Mouse (Mus musculus): ENCODE results near the gene Thbs2. TPM values are rescaled to one million over a fixed set of nuclear protein-coding genes. Genes with fewer than 3 reads are reported as not detected.

The Thbs2 gene
- 0.51 and 0.69 TPM in 2 replicates for polyA plus RNA-seq (2012; rRNA removed)

DNA sequence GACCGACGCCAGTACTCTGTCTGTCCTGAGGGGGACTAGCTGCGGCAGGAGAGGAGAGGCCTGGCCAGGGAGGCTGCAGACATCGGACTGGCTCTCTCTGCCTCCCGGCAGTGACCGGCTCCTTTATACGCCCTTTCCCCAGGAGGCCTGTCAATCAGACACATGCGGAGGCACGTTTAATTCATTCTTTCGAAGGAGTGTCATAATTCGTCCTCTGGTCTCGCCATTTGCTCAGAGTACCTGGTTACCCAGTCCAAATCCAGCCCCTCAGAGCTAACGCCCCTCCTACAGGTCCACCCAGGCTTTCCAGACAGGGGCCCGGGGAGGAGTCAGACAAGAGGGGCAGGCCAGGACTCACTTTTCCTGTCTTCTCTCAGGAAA, at the start of gene Thbs2:
Gene Thbs2 (minus strand): TSS at position 242 of the 381 bp plus-strand sequence.
- H3K4me1 ChIP-seq (ENCODE audit: control insufficient read depth, insufficient read depth, low read length): no peaks in the 10 kb centered on the region
- H3K27me3 ChIP-seq (ENCODE audit: control insufficient read depth, insufficient read depth, low read length): no peaks in the 10 kb centered on the region
- H3K36me3 ChIP-seq (ENCODE audit: control insufficient read depth, insufficient read depth, low read length): no peaks in the 10 kb centered on the region
- no peak within 1 kb of the TSS for H3K27ac ChIP-seq (ENCODE audit: control insufficient read depth, insufficient read depth, low read depth, low read length)
- TF ChIP-seq POLR2A (IDR thresholded peaks at IDR 0.05; ENCODE audit: control insufficient read depth, low read depth, low read length): no peak
- TF ChIP-seq CTCF (IDR thresholded peaks at IDR 0.05; ENCODE audit: control insufficient read depth, insufficient read depth, insufficient replicate concordance, low read depth, low read length): no peak
- 0 out of 2 replicates have a peak within 1 kb of the TSS, but pooled peaks have one; percentile 3 for H3K4me3 ChIP-seq (ENCODE audit: control insufficient read depth, low read depth, low read length)

DNA sequence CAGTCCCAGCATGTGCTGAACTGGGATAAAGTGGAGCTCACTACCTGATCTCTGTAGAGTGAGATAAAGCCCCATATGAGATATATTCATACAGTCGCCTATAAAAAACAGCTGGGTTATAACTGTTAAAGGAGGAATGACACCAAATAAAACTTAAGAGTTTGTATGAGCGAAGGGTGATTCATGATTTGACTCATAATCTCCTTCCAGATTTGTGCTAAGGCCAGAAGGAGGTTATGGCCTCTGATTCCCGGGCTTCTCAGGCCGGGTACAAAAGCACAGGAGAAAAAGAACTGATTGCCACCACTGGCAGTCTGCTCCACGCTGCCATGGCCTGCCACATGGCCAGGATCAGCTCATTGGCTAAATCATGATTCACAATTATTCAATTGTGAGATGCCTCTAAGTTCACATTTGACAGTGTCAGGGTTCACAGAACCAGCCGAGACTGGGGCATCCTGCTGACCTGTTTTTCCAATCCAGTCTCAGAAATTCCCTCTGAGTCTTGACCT, 41.5 kb upstream of the Thbs2 start:
- Histone ChIP-seq H3K4me1 (ENCODE audit: control insufficient read depth, insufficient read depth, low read length) (no peaks in the 10 kb centered on the region), H3K27me3 (ENCODE audit: control insufficient read depth, insufficient read depth, low read length) (no peaks in the 10 kb centered on the region), H3K36me3 (ENCODE audit: control insufficient read depth, insufficient read depth, low read length) (no peaks in the 10 kb centered on the region), H3K27ac (ENCODE audit: control insufficient read depth, insufficient read depth, low read depth, low read length) (no peak overlapping the region), H3K4me3 (ENCODE audit: control insufficient read depth, low read depth, low read length) (no peak overlapping the region)
- TF ChIP-seq POLR2A (IDR thresholded peaks at IDR 0.05; ENCODE audit: control insufficient read depth, low read depth, low read length): no peak
- TF ChIP-seq CTCF (IDR thresholded peaks at IDR 0.05; ENCODE audit: control insufficient read depth, insufficient read depth, insufficient replicate concordance, low read depth, low read length): no peak

DNA sequence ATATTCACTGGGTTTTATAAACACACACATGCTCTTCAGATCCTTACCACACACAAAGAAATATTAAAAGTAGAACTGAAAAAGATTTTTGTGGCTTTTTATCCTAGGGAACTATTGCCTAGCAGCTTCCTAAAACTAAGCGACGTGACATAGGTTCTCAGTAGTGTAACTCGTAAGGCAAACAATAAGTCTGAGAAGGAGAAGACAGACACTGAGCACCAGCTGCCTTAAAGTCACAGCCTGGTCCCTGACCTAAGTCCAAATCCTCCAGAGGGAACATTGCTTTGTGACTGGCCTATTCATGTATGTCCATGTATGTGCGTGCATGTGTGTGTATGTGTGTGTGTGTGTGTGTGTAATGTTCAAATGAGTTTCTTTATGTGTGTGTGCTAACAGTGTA, 40.3 kb upstream of the Thbs2 start:
- Histone ChIP-seq H3K27me3 (ENCODE audit: control insufficient read depth, insufficient read depth, low read length) (no peaks in the 10 kb centered on the region), H3K36me3 (ENCODE audit: control insufficient read depth, insufficient read depth, low read length) (no peaks in the 10 kb centered on the region), H3K27ac (ENCODE audit: control insufficient read depth, insufficient read depth, low read depth, low read length) (no peak overlapping the region), H3K4me3 (ENCODE audit: control insufficient read depth, low read depth, low read length) (no peak overlapping the region), H3K4me1 (ENCODE audit: control insufficient read depth, insufficient read depth, low read length) (no peaks in the 10 kb centered on the region)
- TF ChIP-seq POLR2A (IDR thresholded peaks at IDR 0.05; ENCODE audit: control insufficient read depth, low read depth, low read length): no peak
- no peak for TF ChIP-seq CTCF (IDR thresholded peaks at IDR 0.05; ENCODE audit: control insufficient read depth, insufficient read depth, insufficient replicate concordance, low read depth, low read length)

DNA sequence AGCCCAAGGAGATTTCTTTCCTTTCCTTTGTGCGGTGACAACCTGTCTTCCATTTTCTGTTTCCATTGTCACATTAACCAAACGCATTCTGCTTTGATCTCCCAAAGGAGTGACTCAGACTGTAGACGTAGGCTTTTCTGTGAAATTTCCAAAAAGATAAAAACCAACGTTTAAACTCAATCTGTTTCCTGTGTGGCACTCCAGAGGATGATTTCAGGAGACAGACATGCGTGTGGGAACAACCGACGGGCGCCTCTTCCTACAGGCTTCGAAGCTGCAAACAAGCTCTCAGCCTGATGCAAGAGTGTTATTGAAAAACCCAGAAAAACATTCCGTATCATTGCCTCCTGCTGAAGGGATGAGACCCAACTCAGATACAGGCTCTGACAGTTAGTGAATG, 39.9 kb upstream of the Thbs2 start:
- Histone ChIP-seq H3K4me3 (ENCODE audit: control insufficient read depth, low read depth, low read length) (no peak overlapping the region), H3K27me3 (ENCODE audit: control insufficient read depth, insufficient read depth, low read length) (no peaks in the 10 kb centered on the region), H3K4me1 (ENCODE audit: control insufficient read depth, insufficient read depth, low read length) (no peaks in the 10 kb centered on the region), H3K27ac (ENCODE audit: control insufficient read depth, insufficient read depth, low read depth, low read length) (no peak overlapping the region), H3K36me3 (ENCODE audit: control insufficient read depth, insufficient read depth, low read length) (no peaks in the 10 kb centered on the region)
- TF ChIP-seq POLR2A (IDR thresholded peaks at IDR 0.05; ENCODE audit: control insufficient read depth, low read depth, low read length) (no peak), CTCF (IDR thresholded peaks at IDR 0.05; ENCODE audit: control insufficient read depth, insufficient read depth, insufficient replicate concordance, low read depth, low read length) (no peak)

DNA sequence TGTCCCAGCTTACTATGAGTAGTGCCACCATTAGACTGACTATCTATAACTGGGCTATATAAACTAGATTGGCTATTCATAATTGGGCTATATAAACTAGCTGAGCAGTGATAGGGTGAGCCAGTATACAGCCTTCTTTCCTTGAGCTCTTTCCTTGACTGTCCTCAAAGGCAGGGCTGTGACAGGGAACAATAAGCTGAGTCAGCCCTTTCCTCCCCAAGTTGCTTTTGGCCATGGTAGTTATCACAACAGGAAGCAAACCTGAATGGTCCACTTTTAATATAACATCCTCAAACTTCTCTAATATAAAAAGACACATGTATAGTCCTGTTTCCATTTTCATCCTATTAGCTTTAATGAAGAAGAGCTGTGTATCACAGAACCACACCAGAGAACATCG, 39.0 kb upstream of the Thbs2 start:
- Histone ChIP-seq H3K27ac (ENCODE audit: control insufficient read depth, insufficient read depth, low read depth, low read length) (no peak overlapping the region), H3K27me3 (ENCODE audit: control insufficient read depth, insufficient read depth, low read length) (no peaks in the 10 kb centered on the region), H3K36me3 (ENCODE audit: control insufficient read depth, insufficient read depth, low read length) (no peaks in the 10 kb centered on the region), H3K4me1 (ENCODE audit: control insufficient read depth, insufficient read depth, low read length) (no peaks in the 10 kb centered on the region), H3K4me3 (ENCODE audit: control insufficient read depth, low read depth, low read length) (no peak overlapping the region)
- TF ChIP-seq CTCF (IDR thresholded peaks at IDR 0.05; ENCODE audit: control insufficient read depth, insufficient read depth, insufficient replicate concordance, low read depth, low read length): no peak
- TF ChIP-seq POLR2A (IDR thresholded peaks at IDR 0.05; ENCODE audit: control insufficient read depth, low read depth, low read length): no peak

DNA sequence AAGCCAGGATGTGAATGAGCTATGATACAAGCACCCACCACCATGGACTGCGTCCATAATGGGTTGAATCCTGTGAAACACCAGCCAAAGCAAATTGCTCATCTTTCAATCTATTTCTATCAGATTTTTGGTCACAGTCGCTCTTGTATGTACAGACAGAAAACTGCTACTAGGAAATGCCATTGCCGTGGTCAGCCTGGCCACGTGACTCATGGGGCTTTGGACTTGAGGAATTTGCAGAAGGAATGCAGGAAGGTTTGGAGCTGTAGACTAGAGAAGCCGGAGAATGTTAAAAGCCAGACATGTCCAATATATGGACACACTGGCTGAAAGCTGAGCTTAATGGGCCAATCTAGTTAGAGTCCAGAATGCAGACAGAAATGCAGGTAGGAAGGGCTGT, 36.6 kb upstream of the Thbs2 start:
- no peaks in the 10 kb centered on the region for H3K4me1 ChIP-seq (ENCODE audit: control insufficient read depth, insufficient read depth, low read length)
- H3K27ac ChIP-seq (ENCODE audit: control insufficient read depth, insufficient read depth, low read depth, low read length): no peak overlapping the region
- no peaks in the 10 kb centered on the region for H3K36me3 ChIP-seq (ENCODE audit: control insufficient read depth, insufficient read depth, low read length)
- TF ChIP-seq POLR2A (IDR thresholded peaks at IDR 0.05; ENCODE audit: control insufficient read depth, low read depth, low read length) (no peak), CTCF (IDR thresholded peaks at IDR 0.05; ENCODE audit: control insufficient read depth, insufficient read depth, insufficient replicate concordance, low read depth, low read length) (no peak)
- H3K4me3 ChIP-seq (ENCODE audit: control insufficient read depth, low read depth, low read length): no peak overlapping the region
- H3K27me3 ChIP-seq (ENCODE audit: control insufficient read depth, insufficient read depth, low read length): no peaks in the 10 kb centered on the region

DNA sequence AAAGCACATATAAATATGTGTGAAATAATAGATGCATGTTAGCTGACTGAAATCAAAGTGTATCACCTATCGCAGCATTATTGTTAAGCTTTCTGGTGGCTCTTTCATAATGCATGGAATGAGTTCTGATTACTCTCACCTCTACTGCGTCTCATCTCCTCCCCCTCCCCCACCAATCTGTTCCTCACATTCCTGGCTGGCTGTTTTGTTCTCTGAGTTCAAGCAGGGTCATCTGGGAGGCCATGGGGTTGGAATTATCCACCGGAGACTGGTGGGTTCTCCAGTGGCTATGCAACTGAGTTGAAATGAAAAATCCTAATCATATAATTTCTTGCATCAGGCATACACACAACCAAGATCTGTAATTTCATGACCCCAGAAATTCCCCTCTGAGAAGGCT, 33.4 kb upstream of the Thbs2 start:
- Histone ChIP-seq H3K27ac (ENCODE audit: control insufficient read depth, insufficient read depth, low read depth, low read length) (no peak overlapping the region), H3K36me3 (ENCODE audit: control insufficient read depth, insufficient read depth, low read length) (no peaks in the 10 kb centered on the region), H3K4me1 (ENCODE audit: control insufficient read depth, insufficient read depth, low read length) (no peaks in the 10 kb centered on the region), H3K27me3 (ENCODE audit: control insufficient read depth, insufficient read depth, low read length) (no peaks in the 10 kb centered on the region), H3K4me3 (ENCODE audit: control insufficient read depth, low read depth, low read length) (no peak overlapping the region)
- TF ChIP-seq CTCF (IDR thresholded peaks at IDR 0.05; ENCODE audit: control insufficient read depth, insufficient read depth, insufficient replicate concordance, low read depth, low read length) (no peak), POLR2A (IDR thresholded peaks at IDR 0.05; ENCODE audit: control insufficient read depth, low read depth, low read length) (no peak)

DNA sequence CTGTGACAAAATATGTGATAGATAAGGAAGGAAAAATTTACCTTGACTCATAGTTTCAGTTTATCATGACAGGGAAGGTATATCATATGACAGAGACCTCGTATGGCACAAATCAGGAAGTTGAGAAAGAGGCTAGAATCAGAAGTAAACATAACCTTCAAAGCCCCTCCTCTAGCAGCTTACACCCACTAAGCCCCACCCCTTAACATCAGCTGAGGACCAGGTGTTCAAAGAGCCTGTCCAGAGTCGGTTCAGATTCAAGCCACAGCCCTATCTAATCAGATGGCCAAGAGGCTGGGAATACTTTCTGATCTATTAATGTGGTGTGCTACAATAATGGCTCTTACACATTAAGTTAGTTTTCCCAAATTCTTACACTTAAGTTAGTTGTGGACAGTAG, 30.8 kb upstream of the Thbs2 start:
- Histone ChIP-seq H3K27ac (ENCODE audit: control insufficient read depth, insufficient read depth, low read depth, low read length) (no peak overlapping the region), H3K36me3 (ENCODE audit: control insufficient read depth, insufficient read depth, low read length) (no peaks in the 10 kb centered on the region), H3K4me3 (ENCODE audit: control insufficient read depth, low read depth, low read length) (no peak overlapping the region), H3K4me1 (ENCODE audit: control insufficient read depth, insufficient read depth, low read length) (no peaks in the 10 kb centered on the region), H3K27me3 (ENCODE audit: control insufficient read depth, insufficient read depth, low read length) (no peaks in the 10 kb centered on the region)
- no peak for TF ChIP-seq POLR2A (IDR thresholded peaks at IDR 0.05; ENCODE audit: control insufficient read depth, low read depth, low read length)
- no peak for TF ChIP-seq CTCF (IDR thresholded peaks at IDR 0.05; ENCODE audit: control insufficient read depth, insufficient read depth, insufficient replicate concordance, low read depth, low read length)

Measured in testis, adult 2 months (tissue).